Mouse (Mus musculus): ENCODE measurements at regions not wholly inside any gene's neighbourhood (a gene's known extent, or its start where the extent isn't known, plus 50 kb on each side); places are given as distances from the start of the nearest gene placed in this dataset.
A peak's percentile ranks its signal among the peaks of the same experiment; 100 is the strongest.

GRCm38 (mm10) chr10:99654284-99654683 is 105.2 kb downstream of the Csl start:
- no peaks in the 10 kb centered on the region for H3K27me3 ChIP-seq (ENCODE audit: control insufficient read depth, insufficient read depth, low read depth, low read length)
- no peak overlapping the region for H3K27ac ChIP-seq (ENCODE audit: low read length)
- no peak overlapping the region for H3K4me3 ChIP-seq (ENCODE audit: low read depth, low read length)
- WGBS (ENCODE audit: insufficient replicate concordance): 70% methylated on average over 4 of the region's 4 CpGs
- no peaks in the 10 kb centered on the region for H3K9me3 ChIP-seq (replicated peaks; ENCODE audit: control insufficient read depth, low read length)
- H3K4me2 ChIP-seq (ENCODE audit: low read depth, low read length): no peak overlapping the region
- H3K36me3 ChIP-seq (ENCODE audit: control insufficient read depth, insufficient read depth): no peaks in the 10 kb centered on the region
- no peaks in the 10 kb centered on the region for H3K4me1 ChIP-seq (ENCODE audit: control insufficient read depth, low read depth, low read length)
- no peak for ATAC-seq (ENCODE audit: low read depth)
- H3K9ac ChIP-seq (ENCODE audit: low read depth, low read length): no peak overlapping the region

- no peaks in the 10 kb centered on the region for H3K4me1 ChIP-seq (ENCODE audit: control insufficient read depth, low read depth, low read length)
- H3K9ac ChIP-seq (ENCODE audit: low read depth, low read length): no peak overlapping the region
- H3K9me3 ChIP-seq (replicated peaks; ENCODE audit: control insufficient read depth, low read length): no peaks in the 10 kb centered on the region
- no peaks in the 10 kb centered on the region for H3K27me3 ChIP-seq (ENCODE audit: control insufficient read depth, insufficient read depth, low read depth, low read length)
- ATAC-seq (ENCODE audit: low read depth): no peak
- no peak overlapping the region for H3K4me3 ChIP-seq (ENCODE audit: low read depth, low read length)
- no peak overlapping the region for H3K4me2 ChIP-seq (ENCODE audit: low read depth, low read length)
- 45% methylated on average over 3 of the region's 3 CpGs for WGBS (ENCODE audit: insufficient replicate concordance)
- H3K36me3 ChIP-seq (ENCODE audit: control insufficient read depth, insufficient read depth): no peaks in the 10 kb centered on the region
- no peak overlapping the region for H3K27ac ChIP-seq (ENCODE audit: low read length)
Observed at GRCm38 (mm10) chr10:99676557-99677098, 82.8 kb downstream of the Csl start.

GRCm38 (mm10) chr10:99678096-99678495 is 81.4 kb downstream of the Csl start:
- Histone ChIP-seq H3K4me3 (ENCODE audit: low read depth, low read length) (no peak overlapping the region), H3K27me3 (ENCODE audit: control insufficient read depth, insufficient read depth, low read depth, low read length) (no peaks in the 10 kb centered on the region), H3K9ac (ENCODE audit: low read depth, low read length) (no peak overlapping the region), H3K27ac (ENCODE audit: low read length) (no peak overlapping the region), H3K9me3 (replicated peaks; ENCODE audit: control insufficient read depth, low read length) (no peaks in the 10 kb centered on the region), H3K4me1 (ENCODE audit: control insufficient read depth, low read depth, low read length) (no peaks in the 10 kb centered on the region), H3K4me2 (ENCODE audit: low read depth, low read length) (no peak overlapping the region), H3K36me3 (ENCODE audit: control insufficient read depth, insufficient read depth) (no peaks in the 10 kb centered on the region)
- 63% methylated on average over 9 of the region's 9 CpGs for WGBS (ENCODE audit: insufficient replicate concordance)
- ATAC-seq (ENCODE audit: low read depth): no peak

GRCm38 (mm10) chr10:99679813-99680212 is 79.6 kb downstream of the Csl start:
- Histone ChIP-seq H3K9me3 (replicated peaks; ENCODE audit: control insufficient read depth, low read length) (no peaks in the 10 kb centered on the region), H3K4me2 (ENCODE audit: low read depth, low read length) (no peak overlapping the region), H3K27ac (ENCODE audit: low read length) (no peak overlapping the region), H3K4me3 (ENCODE audit: low read depth, low read length) (no peak overlapping the region), H3K4me1 (ENCODE audit: control insufficient read depth, low read depth, low read length) (no peaks in the 10 kb centered on the region), H3K27me3 (ENCODE audit: control insufficient read depth, insufficient read depth, low read depth, low read length) (no peaks in the 10 kb centered on the region), H3K9ac (ENCODE audit: low read depth, low read length) (no peak overlapping the region), H3K36me3 (ENCODE audit: control insufficient read depth, insufficient read depth) (no peaks in the 10 kb centered on the region)
- peak; percentile 62 for ATAC-seq (ENCODE audit: low read depth)
- 56% methylated on average over 6 of the region's 6 CpGs for WGBS (ENCODE audit: insufficient replicate concordance)

GRCm38 (mm10) chr10:99681932-99682331 is 77.5 kb downstream of the Csl start:
- H3K27me3 ChIP-seq (ENCODE audit: control insufficient read depth, insufficient read depth, low read depth, low read length): no peaks in the 10 kb centered on the region
- no peak overlapping the region for H3K9ac ChIP-seq (ENCODE audit: low read depth, low read length)
- H3K4me1 ChIP-seq (ENCODE audit: control insufficient read depth, low read depth, low read length): no peaks in the 10 kb centered on the region
- no peak for ATAC-seq (ENCODE audit: low read depth)
- H3K27ac ChIP-seq (ENCODE audit: low read length): no peak overlapping the region
- H3K36me3 ChIP-seq (ENCODE audit: control insufficient read depth, insufficient read depth): no peaks in the 10 kb centered on the region
- no peak overlapping the region for H3K4me3 ChIP-seq (ENCODE audit: low read depth, low read length)
- 60% methylated on average over 4 of the region's 4 CpGs for WGBS (ENCODE audit: insufficient replicate concordance)
- no peaks in the 10 kb centered on the region for H3K9me3 ChIP-seq (replicated peaks; ENCODE audit: control insufficient read depth, low read length)
- no peak overlapping the region for H3K4me2 ChIP-seq (ENCODE audit: low read depth, low read length)

GRCm38 (mm10) chr10:99682350-99682749 is 77.1 kb downstream of the Csl start:
- no peak for ATAC-seq (ENCODE audit: low read depth)

GRCm38 (mm10) chr10:99683310-99683709 is 76.1 kb downstream of the Csl start:
- Histone ChIP-seq H3K27ac (ENCODE audit: low read length) (no peak overlapping the region), H3K4me2 (ENCODE audit: low read depth, low read length) (no peak overlapping the region), H3K4me3 (ENCODE audit: low read depth, low read length) (no peak overlapping the region), H3K4me1 (ENCODE audit: control insufficient read depth, low read depth, low read length) (no peaks in the 10 kb centered on the region), H3K36me3 (ENCODE audit: control insufficient read depth, insufficient read depth) (no peaks in the 10 kb centered on the region), H3K9ac (ENCODE audit: low read depth, low read length) (no peak overlapping the region), H3K9me3 (replicated peaks; ENCODE audit: control insufficient read depth, low read length) (no peaks in the 10 kb centered on the region), H3K27me3 (ENCODE audit: control insufficient read depth, insufficient read depth, low read depth, low read length) (no peaks in the 10 kb centered on the region)
- no peak for ATAC-seq (ENCODE audit: low read depth)
- WGBS (ENCODE audit: insufficient replicate concordance): 44% methylated on average over 3 of the region's 3 CpGs

More at GRCm38 (mm10) chr10:99682350-99682749, 77.1 kb downstream of the Csl start:
- Histone ChIP-seq H3K27ac (ENCODE audit: low read length) (no peak overlapping the region), H3K9me3 (replicated peaks; ENCODE audit: control insufficient read depth, low read length) (no peaks in the 10 kb centered on the region), H3K9ac (ENCODE audit: low read depth, low read length) (no peak overlapping the region), H3K4me2 (ENCODE audit: low read depth, low read length) (no peak overlapping the region), H3K4me3 (ENCODE audit: low read depth, low read length) (no peak overlapping the region), H3K27me3 (ENCODE audit: control insufficient read depth, insufficient read depth, low read depth, low read length) (no peaks in the 10 kb centered on the region), H3K36me3 (ENCODE audit: control insufficient read depth, insufficient read depth) (no peaks in the 10 kb centered on the region), H3K4me1 (ENCODE audit: control insufficient read depth, low read depth, low read length) (no peaks in the 10 kb centered on the region)
- 66% methylated on average over 9 of the region's 9 CpGs for WGBS (ENCODE audit: insufficient replicate concordance)

- Histone ChIP-seq H3K4me3 (ENCODE audit: low read depth, low read length) (no peak overlapping the region), H3K27me3 (ENCODE audit: control insufficient read depth, insufficient read depth, low read depth, low read length) (no peaks in the 10 kb centered on the region), H3K9me3 (replicated peaks; ENCODE audit: control insufficient read depth, low read length) (no peaks in the 10 kb centered on the region), H3K27ac (ENCODE audit: low read length) (no peak overlapping the region), H3K4me2 (ENCODE audit: low read depth, low read length) (no peak overlapping the region), H3K36me3 (ENCODE audit: control insufficient read depth, insufficient read depth) (no peaks in the 10 kb centered on the region), H3K9ac (ENCODE audit: low read depth, low read length) (no peak overlapping the region), H3K4me1 (ENCODE audit: control insufficient read depth, low read depth, low read length) (no peaks in the 10 kb centered on the region)
- 33% methylated on average over 5 of the region's 5 CpGs for WGBS (ENCODE audit: insufficient replicate concordance)
- no peak for ATAC-seq (ENCODE audit: low read depth)
Observed at GRCm38 (mm10) chr10:99685911-99686310, 73.5 kb downstream of the Csl start.

GRCm38 (mm10) chr10:99687011-99687410 is 72.4 kb downstream of the Csl start:
- ATAC-seq (ENCODE audit: low read depth): no peak
- Histone ChIP-seq H3K9ac (ENCODE audit: low read depth, low read length) (no peak overlapping the region), H3K9me3 (replicated peaks; ENCODE audit: control insufficient read depth, low read length) (no peaks in the 10 kb centered on the region), H3K4me2 (ENCODE audit: low read depth, low read length) (no peak overlapping the region), H3K27me3 (ENCODE audit: control insufficient read depth, insufficient read depth, low read depth, low read length) (no peaks in the 10 kb centered on the region), H3K4me3 (ENCODE audit: low read depth, low read length) (no peak overlapping the region), H3K4me1 (ENCODE audit: control insufficient read depth, low read depth, low read length) (no peaks in the 10 kb centered on the region), H3K27ac (ENCODE audit: low read length) (no peak overlapping the region), H3K36me3 (ENCODE audit: control insufficient read depth, insufficient read depth) (no peaks in the 10 kb centered on the region)
- 43% methylated on average over 4 of the region's 4 CpGs for WGBS (ENCODE audit: insufficient replicate concordance)

Data from liver, embryonic 16.5 days (tissue).